Mouse (Mus musculus) liver, adult 10 weeks (tissue): ENCODE measurements around the gene Coq7. TPM values are rescaled to one million over a fixed set of nuclear protein-coding genes. Genes with fewer than 3 reads are reported as not detected.

ENCODE experiments used
- polyA plus RNA-seq: library from polyadenylated mRNA; stranded (reverse); fragments of 350-450 nt; fragmentation: Illumina TruSeq; extraction: RNeasy Lipid Tissue Mini Kit (QIAGEN cat#74804); gene quantifications from one replicate; pipeline ENCODE4 v1.2.3, GENCODE M21; 2014; ENCODE audit warnings: low read depth, low replicate concordance

Coq7 gene
- polyA plus RNA-seq: 6.9 TPM

GRCm38 (mm10) chr7:118533178-118533578 is at the start of gene Coq7:
Gene Coq7 (minus strand): TSS chr7:118533356.

GRCm38 (mm10) chr7:118491431-118492147 is 41.6 kb downstream of the Coq7 start, which contains the start of gene Itpripl2:
Gene Itpripl2 (minus strand): TSS chr7:118491975.

Other genes starting within 250 kb of the Coq7 start
- gene Syt17, start 85.1 kb downstream of the Coq7 start, polyA plus RNA-seq: not detected
- gene Itpripl2, start 41.4 kb downstream of the Coq7 start, polyA plus RNA-seq: 3.8 TPM
- 1.7 TPM for gene Tmc7, start 51.4 kb upstream of the Coq7 start, polyA plus RNA-seq
- gene Tmc5, start 63.9 kb upstream of the Coq7 start, polyA plus RNA-seq: not detected
- gene Gde1, start 172.4 kb upstream of the Coq7 start, polyA plus RNA-seq: 43.1 TPM
- gene Ccp110, start 179.2 kb upstream of the Coq7 start, polyA plus RNA-seq: 6.8 TPM
- 5.6 TPM for gene Vps35l, start 206.9 kb upstream of the Coq7 start, polyA plus RNA-seq